Mouse (Mus musculus) intestine, postnatal 0 days (tissue): ENCODE measurements at regions not wholly inside any gene's neighbourhood (a gene's known extent, or its start where the extent isn't known, plus 50 kb on each side); places are given as distances from the start of the nearest gene placed in this dataset.

Source experiments
- ATAC-seq: fragments of 200-750 bp; cut with Nextera tagmentation; 2 replicates; pipeline ENCODE4 v1.8.0; 2017; ENCODE audit warnings: mild to moderate bottlenecking, moderate TSS enrichment, moderate library complexity
- H3K27ac ChIP-seq: fragments of 300-500 bp; sonication (generic); 2 replicates; pipeline ENCODE4 v1.5.1; 2014; ENCODE audit warnings: mild to moderate bottlenecking, low read depth, low read length, moderate library complexity
- H3K27me3 ChIP-seq: fragments of 300-500 bp; sonication (generic); replicated peaks from 2 replicates; pipeline ENCODE4 v1.6.1; 2014; ENCODE audit warnings: low read length, mixed read lengths; ENCODE audit not compliant: control insufficient read depth, insufficient read depth
- H3K36me3 ChIP-seq: fragments of 300-500 bp; sonication (generic); 2 replicates; pipeline ENCODE4 v1.6.1; 2014; ENCODE audit warnings: mild to moderate bottlenecking, moderate library complexity; ENCODE audit not compliant: control insufficient read depth, insufficient read depth
- H3K4me1 ChIP-seq: fragments of 300-500 bp; sonication (generic); replicated peaks from 2 replicates; pipeline ENCODE4 v1.6.1; 2014; ENCODE audit warnings: antibody characterized with exemption, low read length, mixed read lengths; ENCODE audit not compliant: control insufficient read depth, insufficient read depth
- H3K4me2 ChIP-seq: fragments of 300-500 bp; sonication (generic); replicated peaks from 2 replicates; pipeline ENCODE4 v1.6.1; 2014; ENCODE audit warnings: low read depth, mild to moderate bottlenecking, moderate library complexity
- H3K4me3 ChIP-seq: fragments of 300-500 bp; sonication (generic); 2 replicates; pipeline ENCODE4 v1.5.1; 2014; ENCODE audit warnings: low read depth, low read length
- H3K9ac ChIP-seq: fragments of 300-500 bp; sonication (generic); 2 replicates; pipeline ENCODE4 v1.6.1; 2014; ENCODE audit warnings: mild to moderate bottlenecking, low read depth, low read length
- H3K9me3 ChIP-seq: fragments of 300-500 bp; sonication (generic); 2 replicates; pipeline ENCODE4 v1.6.1; 2016; ENCODE audit warnings: mixed run types; ENCODE audit not compliant: control insufficient read depth
- CTCF ChIP-seq: sonication (generic); IDR thresholded peaks from 2 replicates; pipeline ENCODE4 v1.5.1; 2016; ENCODE audit warnings: low read depth, mild to moderate bottlenecking, control low read depth, antibody characterized with exemption, moderate library complexity
- WGBS: fragments of 180-500 bp; shearing (Covaris S2); extraction: QIAGEN DNeasy Blood & Tissue Kit; methylation state at CpG from one replicate; pipeline ENCODE4 v1.1.7; 2014; 5-methylcytosine and 5-hydroxymethylcytosine counted together

DNA sequence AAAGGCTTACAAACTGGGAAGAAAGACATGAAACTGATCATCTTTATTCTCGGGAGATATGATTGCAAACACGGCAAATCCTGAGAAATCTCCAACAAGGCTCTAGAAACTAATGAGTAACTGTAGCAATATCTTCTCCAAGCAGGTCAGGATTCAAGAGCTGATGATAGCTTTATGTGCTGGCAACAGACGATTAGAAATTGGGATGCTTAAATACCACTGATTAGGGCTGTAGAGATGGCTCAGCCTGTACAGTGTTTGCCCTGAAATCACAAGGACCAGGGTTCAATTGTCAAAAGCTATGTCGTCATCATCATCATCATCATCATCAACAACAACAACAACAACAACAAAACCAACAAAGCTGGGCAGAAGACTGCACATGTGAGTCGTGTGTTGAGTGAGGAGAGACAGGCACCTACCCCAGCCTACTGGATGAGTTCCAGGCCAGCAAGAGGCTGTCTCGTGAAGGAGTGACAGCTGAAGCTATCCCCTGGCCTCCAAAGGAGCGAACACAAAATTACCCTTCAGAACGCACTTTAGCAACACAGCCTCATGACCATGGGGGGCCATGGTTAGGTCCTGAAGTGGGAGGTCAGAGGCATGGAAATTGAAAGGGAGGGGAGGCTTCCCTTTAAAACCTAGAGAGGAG lies 225.0 kb downstream of the Tex36 start:
- Histone ChIP-seq H3K9me3 (no peaks in the 10 kb centered on the region), H3K27me3 (no peaks in the 10 kb centered on the region), H3K4me2 (no peak overlapping the region), H3K4me3 (no peak overlapping the region), H3K9ac (no peak overlapping the region), H3K27ac (no peak overlapping the region), H3K36me3 (no peaks in the 10 kb centered on the region), H3K4me1 (no peaks in the 10 kb centered on the region)
- no peak for ATAC-seq
- TF ChIP-seq CTCF, result no peak
- WGBS, result 70% methylated on average over 8 of the region's 8 CpGs

DNA sequence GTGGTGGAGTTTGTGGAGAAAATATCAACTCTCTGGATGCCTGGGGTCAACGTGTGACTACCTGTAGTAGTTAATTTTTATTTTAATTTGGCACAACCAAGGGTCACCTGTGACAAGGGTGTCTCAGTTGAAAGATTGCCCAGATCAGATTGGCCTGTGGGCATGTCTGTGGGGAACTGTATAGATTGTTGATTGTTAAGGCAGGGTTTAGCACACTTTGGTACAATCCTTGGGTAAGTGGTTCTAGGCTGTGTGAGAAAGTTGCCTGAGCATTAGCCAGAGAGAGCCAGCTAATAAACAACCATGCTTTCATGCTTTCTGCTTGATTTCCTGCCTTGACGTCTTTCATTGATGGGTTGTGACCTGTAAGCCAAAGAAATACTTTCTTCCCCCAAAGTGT lies 229.3 kb downstream of the Tex36 start:
- H3K4me3 ChIP-seq, result no peak overlapping the region
- ATAC-seq, result no peak
- no peaks in the 10 kb centered on the region for H3K27me3 ChIP-seq
- no peaks in the 10 kb centered on the region for H3K4me1 ChIP-seq
- no peak overlapping the region for H3K9ac ChIP-seq
- H3K4me2 ChIP-seq, result no peak overlapping the region
- no peak for TF ChIP-seq CTCF
- H3K27ac ChIP-seq, result no peak overlapping the region
- no peaks in the 10 kb centered on the region for H3K9me3 ChIP-seq
- no peaks in the 10 kb centered on the region for H3K36me3 ChIP-seq
- WGBS, result 67% methylated on average over 2 of the region's 2 CpGs

DNA sequence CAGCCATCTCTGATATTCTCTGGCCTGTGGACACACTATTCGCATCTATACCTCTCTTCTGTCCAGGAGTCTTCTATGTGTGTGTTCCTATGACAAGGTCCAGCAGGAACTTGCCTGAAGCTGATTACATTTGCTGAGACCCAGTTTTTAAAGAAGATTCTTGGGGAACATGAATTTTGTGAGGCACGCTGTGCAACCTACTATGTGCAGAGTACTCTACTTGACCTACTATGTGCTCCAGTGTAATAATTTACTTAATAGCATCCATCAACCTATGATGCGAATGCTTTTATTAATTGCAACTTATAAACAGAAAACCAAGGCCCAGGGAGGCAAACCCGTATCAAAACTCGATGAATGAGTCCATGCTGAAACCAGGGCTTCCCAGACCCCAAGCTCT lies 231.4 kb downstream of the Tex36 start:
- Histone ChIP-seq H3K4me3 (no peak overlapping the region), H3K4me1 (no peaks in the 10 kb centered on the region), H3K36me3 (no peaks in the 10 kb centered on the region), H3K9me3 (no peaks in the 10 kb centered on the region), H3K4me2 (no peak overlapping the region), H3K27ac (no peak overlapping the region), H3K9ac (no peak overlapping the region), H3K27me3 (no peaks in the 10 kb centered on the region)
- TF ChIP-seq CTCF, result no peak
- WGBS, result 91% methylated on average over 5 of the region's 5 CpGs
- ATAC-seq, result no peak

DNA sequence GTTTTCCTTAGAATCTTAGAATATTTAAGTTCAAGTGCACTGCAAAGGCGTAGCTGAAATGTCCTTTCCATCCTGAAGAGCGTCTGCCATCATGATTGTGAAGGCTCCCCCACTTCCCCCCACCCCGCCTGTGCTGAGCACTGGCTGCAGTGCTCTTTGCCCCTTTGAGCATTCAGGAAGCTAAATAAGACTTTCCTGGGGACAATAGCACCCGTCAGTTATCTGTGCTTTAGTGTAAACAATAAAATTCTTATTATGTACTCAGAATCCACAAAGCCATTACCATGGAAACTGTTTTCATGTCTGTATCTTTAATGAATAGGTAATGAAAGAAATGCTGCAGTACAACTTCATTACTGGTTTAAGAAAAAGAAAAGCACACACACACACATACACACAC lies 237.4 kb downstream of the Tex36 start:
- no peaks in the 10 kb centered on the region for H3K4me1 ChIP-seq
- 21% methylated on average over 4 of the region's 4 CpGs for WGBS
- H3K36me3 ChIP-seq, result no peaks in the 10 kb centered on the region
- no peaks in the 10 kb centered on the region for H3K27me3 ChIP-seq
- H3K27ac ChIP-seq, result no peak overlapping the region
- H3K4me2 ChIP-seq, result no peak overlapping the region
- H3K9me3 ChIP-seq, result no peaks in the 10 kb centered on the region
- TF ChIP-seq CTCF, result no peak
- no peak for ATAC-seq
- no peak overlapping the region for H3K4me3 ChIP-seq
- no peak overlapping the region for H3K9ac ChIP-seq

DNA sequence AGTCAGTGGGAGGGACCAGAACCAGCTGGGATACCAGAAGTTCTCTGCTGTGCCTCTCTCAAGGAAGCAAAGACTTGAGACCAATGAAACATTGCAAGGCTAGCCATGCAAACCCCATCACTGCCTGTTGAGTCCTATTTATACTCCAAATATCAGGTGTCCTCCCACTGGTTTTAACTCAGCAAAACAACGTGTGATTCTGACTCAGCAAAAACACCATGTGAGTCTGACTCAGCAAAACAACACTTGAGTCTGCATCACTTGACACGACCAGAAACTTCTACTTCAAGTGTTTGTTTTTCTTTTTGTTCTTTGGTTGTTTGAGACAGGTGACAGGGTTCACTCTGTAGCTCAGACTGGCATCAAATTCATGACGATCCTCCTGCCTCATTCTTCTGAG lies 204.6 kb upstream of the Ctbp2 start:
- ATAC-seq, result no peak
- Histone ChIP-seq H3K4me2 (no peak overlapping the region), H3K27ac (no peak overlapping the region), H3K36me3 (no peaks in the 10 kb centered on the region), H3K4me1 (no peaks in the 10 kb centered on the region), H3K9me3 (no peaks in the 10 kb centered on the region), H3K9ac (no peak overlapping the region), H3K27me3 (no peaks in the 10 kb centered on the region), H3K4me3 (no peak overlapping the region)
- 61% methylated on average over 3 of the region's 3 CpGs for WGBS
- no peak for TF ChIP-seq CTCF

DNA sequence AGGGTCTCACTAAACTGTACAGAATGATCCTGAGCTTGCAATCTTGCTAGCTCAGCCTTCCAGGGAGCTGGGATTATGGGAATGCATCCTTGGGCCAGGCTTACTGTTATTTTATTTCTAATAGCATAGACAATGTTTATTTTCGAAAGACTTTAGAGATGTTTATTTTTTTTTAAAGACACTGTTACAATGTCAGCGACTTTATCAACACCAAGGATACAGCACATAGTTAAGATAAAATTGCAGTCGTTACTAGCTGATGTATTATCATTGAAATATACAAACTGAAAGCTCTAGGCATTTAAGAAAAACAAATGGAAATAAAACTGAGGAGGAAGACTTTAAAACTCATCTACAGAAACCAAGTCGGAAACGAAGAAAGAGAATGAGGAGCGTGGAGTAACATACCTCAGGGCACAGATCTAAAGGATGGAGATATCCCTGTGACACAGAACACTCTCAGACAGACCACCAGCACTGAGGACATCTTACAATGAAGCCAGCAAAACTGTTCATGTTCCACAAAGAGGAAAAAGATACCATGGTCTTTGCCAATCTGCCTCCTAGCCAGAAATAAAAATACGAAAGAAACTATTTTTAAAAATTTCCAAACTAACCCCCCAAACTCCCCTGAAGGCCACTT lies 201.5 kb upstream of the Ctbp2 start:
- Histone ChIP-seq H3K4me1 (no peaks in the 10 kb centered on the region), H3K9ac (no peak overlapping the region), H3K4me2 (no peak overlapping the region), H3K27me3 (no peaks in the 10 kb centered on the region), H3K9me3 (no peaks in the 10 kb centered on the region), H3K4me3 (no peak overlapping the region), H3K27ac (no peak overlapping the region), H3K36me3 (no peaks in the 10 kb centered on the region)
- WGBS, result 70% methylated on average over 7 of the region's 7 CpGs
- no peak for ATAC-seq
- no peak for TF ChIP-seq CTCF
